ENCODE assay signal across 8 mouse cellular contexts in genomic region chr14:21846827-21847380, GRCm38 (mm10). TPM values are rescaled to one million over a fixed set of nuclear protein-coding genes. Genes with fewer than 3 reads are reported as not detected.
A peak's percentile ranks its signal among the peaks of the same experiment; 100 is the strongest.
DNase-seq lines count a peak whose midpoint lies in the region; ATAC-seq and TF ChIP-seq lines count a peak whose summit lies in the region.

No protein-coding gene starts in this region.

- in situ Hi-C loops in ES-E14 (cut with MboI; ENCODE audit: low sequenced_read_pairs in 2 of 2, unreplicated experiment in 2 of 2) = no loop called here

- H3K4me1 ChIP-seq in heart, embryonic 11.5 days (ENCODE audit: control insufficient read depth, insufficient read depth, low read length) = peaks cover 46% of the 10 kb centered on the region
- 0 out of 4 replicates have a peak, but pooled peaks cover 0 to 7% of the 10 kb centered on the region in 2 experiments for H3K4me1 ChIP-seq in ES-E14 (ENCODE audit: control insufficient read depth in 2 of 2, insufficient read depth in 2 of 2, low read length in 2 of 2, poor library complexity in 1 of 2)
- H3K4me1 ChIP-seq in heart, postnatal 0 days (ENCODE audit: control insufficient read depth, insufficient read depth) = 0 out of 2 replicates have a peak, but pooled peaks cover 11% of the 10 kb centered on the region

- H3K36me3 ChIP-seq in heart, embryonic 11.5 days (ENCODE audit: control insufficient read depth, insufficient read depth, low read length) = peaks cover 41% of the 10 kb centered on the region
- peaks cover 41% of the 10 kb centered on the region for H3K36me3 ChIP-seq in ES-E14 (ENCODE audit: control insufficient read depth, insufficient read depth, low read length, poor library complexity, severe bottlenecking)
- H3K36me3 ChIP-seq in heart, postnatal 0 days (replicated peaks; ENCODE audit: control insufficient read depth, insufficient read depth, low read length) = peaks cover 52% of the 10 kb centered on the region

- 12% methylated on average over 10 of the region's 10 CpGs for WGBS in heart, embryonic 11.5 days (ENCODE audit: insufficient replicate concordance)
- 16% methylated on average over 10 of the region's 10 CpGs for WGBS in heart, postnatal 0 days

- no peak overlapping the region for H3K27ac ChIP-seq in heart, embryonic 11.5 days (ENCODE audit: low read depth, low read length)
- H3K27ac ChIP-seq in ES-E14 (ENCODE audit: insufficient read depth, low read depth, low read length, poor library complexity, severe bottlenecking) = no peak overlapping the region
- H3K27ac ChIP-seq in heart, postnatal 0 days (ENCODE audit: low read depth) = peak overlapping the region; percentile 68; the same call in 1 of the 2 replicates

- no peak for TF ChIP-seq EP300 in heart, postnatal 0 days (IDR thresholded peaks at IDR 0.05; ENCODE audit: low read depth)

- TF ChIP-seq CTCF in heart, postnatal 0 days (IDR thresholded peaks at IDR 0.05; ENCODE audit: low read depth) = no peak

- H3K4me2 ChIP-seq in heart, embryonic 11.5 days = peak overlapping the region; percentile 100
- peak overlapping the region; percentile 88 for H3K4me2 ChIP-seq in heart, postnatal 0 days (ENCODE audit: low read depth, low read length)

- ATAC-seq in heart, embryonic 11.5 days (replicated peaks; ENCODE audit: insufficient number of reproducible peaks, low FRiP score, low TSS enrichment) = no peak
- no peak for ATAC-seq in heart, postnatal 0 days (ENCODE audit: insufficient read depth, low read depth)
- ATAC-seq in megakaryocyte-erythroid progenitor cell, adult 5-6 weeks (replicated peaks; ENCODE audit: low FRiP score, low TSS enrichment, poor library complexity, severe bottlenecking) = peak; percentile 20

- no peaks in the 10 kb centered on the region for H3K27me3 ChIP-seq in heart, embryonic 11.5 days (ENCODE audit: control insufficient read depth, insufficient read depth, low read length)
- no peaks in the 10 kb centered on the region for H3K27me3 ChIP-seq in heart, postnatal 0 days (ENCODE audit: control insufficient read depth, insufficient read depth, low read length)

- no peak for DNase-seq in heart, adult 8-10 months (ENCODE audit: low spot score)
- DNase-seq in ES-E14 (ENCODE audit: low read depth, low spot score) = no peak
- DNase-seq in heart, postnatal 0 days (ENCODE audit: low spot score) = no peak
- DNase-seq in left cerebral cortex, postnatal 10 days (ENCODE audit: extremely low spot score in 1 of 2, low spot score in 2 of 2) = no peak
- no peak for DNase-seq in urinary bladder, postnatal 36 days (ENCODE audit: low spot score in 2 of 2)
- DNase-seq in cerebellum, adult 9-11 months = no peak

- H3K4me3 ChIP-seq in heart, embryonic 11.5 days (ENCODE audit: low read depth, low read length) = peak overlapping the region; percentile 74
- peak overlapping the region; percentile 14 to 89; a peak in 2 of 4 replicates for H3K4me3 ChIP-seq in ES-E14 (ENCODE audit: insufficient read depth in 1 of 2, low read depth in 1 of 2, low read length in 2 of 2, poor library complexity in 1 of 2, severe bottlenecking in 1 of 2)
- peak overlapping the region; percentile 65 for H3K4me3 ChIP-seq in heart, postnatal 0 days (ENCODE audit: low read depth, low read length)

- H3K9ac ChIP-seq in heart, embryonic 11.5 days (ENCODE audit: low read depth, low read length) = peak overlapping the region; percentile 85; the same call in 1 of the 2 replicates
- H3K9ac ChIP-seq in ES-E14 (ENCODE audit: insufficient read depth, low read depth, low read length, poor library complexity, severe bottlenecking) = peak overlapping the region; percentile 15; the same call in 1 of the 2 replicates
- H3K9ac ChIP-seq in heart, postnatal 0 days (replicated peaks; ENCODE audit: low read depth, low read length) = 0 out of 2 replicates have a peak overlapping the region, but pooled peaks have one; percentile 54

- intact Hi-C loops in left cerebral cortex, postnatal 10 days (cut with DNase I) = loop anchor here (5.0 kb wide), 1 partner anchor 95 kb away; the partner anchor contains the start of genes Dusp13 and Samd8

- H3K9me3 ChIP-seq in heart, embryonic 11.5 days (replicated peaks; ENCODE audit: control insufficient read depth, low read length) = no peaks in the 10 kb centered on the region
- H3K9me3 ChIP-seq in ES-E14 (ENCODE audit: control insufficient read depth, insufficient read depth, low read depth, low read length) = no peaks in the 10 kb centered on the region
- H3K9me3 ChIP-seq in heart, postnatal 0 days (replicated peaks; ENCODE audit: control insufficient read depth, low read length) = no peaks in the 10 kb centered on the region

TF ChIP-seq in ES-E14, 5 proteins besides CTCF, POLR2A, EP300 and RAD21:
- TF ChIP-seq HCFC1 (IDR thresholded peaks at IDR 0.05; ENCODE audit: borderline replicate concordance, insufficient read depth, low read length) = no peak
- no peak for TF ChIP-seq MAFK (IDR thresholded peaks at IDR 0.05; ENCODE audit: insufficient read depth, low read depth, low read length)
- no peak for TF ChIP-seq CHD2 (IDR thresholded peaks at IDR 0.05; ENCODE audit: low read depth, low read length)
- TF ChIP-seq ZNF384 (IDR thresholded peaks at IDR 0.05; ENCODE audit: low read depth, low read length) = no peak
- TF ChIP-seq ZC3H11A (IDR thresholded peaks at IDR 0.05; ENCODE audit: borderline replicate concordance, low read depth, low read length) = no peak

RNA-seq across cellular contexts. Expression of gene Comtd1, which starts 1.9 kb away (rescaled TPM):
- polyA plus RNA-seq in heart, embryonic 11.5 days (2014; fragmentation: Nextera tagmentation; extraction: Ambion mirVana) = 38.6 and 44.5 TPM in 2 replicates
- 10 to 100 TPM in 2 of 4 experiments, 1 to 10 TPM in 2; 8.4 to 12.0 (median 10.3) TPM for total RNA-seq in heart, adult 8-10 months (2022)
- total RNA-seq in ES-E14 (2012; rRNA removed) = 36.6 and 88.5 TPM in 2 replicates
- total RNA-seq in heart, postnatal 0 days (2014; rRNA removed; ENCODE audit: low replicate concordance) = 18.3 and 53.5 TPM in 2 replicates
- polyA plus RNA-seq in heart, postnatal 0 days (2015; fragmentation: Nextera tagmentation; extraction: Ambion mirVana) = 27.8 and 30.6 TPM in 2 replicates
- 67.6 and 76.2 TPM in 2 replicates for total RNA-seq in megakaryocyte-erythroid progenitor cell, adult 5-6 weeks (2014; fragmentation: Nextera tagmentation)
- 17.7 and 24.2 TPM in 2 replicates for total RNA-seq in megakaryocyte-erythroid progenitor cell, adult 5-6 weeks (2017)
- 10 to 100 TPM; 37.7 to 40.8 TPM for total RNA-seq in left cerebral cortex, postnatal 10 days (2021)

RNA-seq across cellular contexts. Expression of gene Vdac2, which starts 21.9 kb away (rescaled TPM):
- 434 and 456 TPM in 2 replicates for polyA plus RNA-seq in heart, embryonic 11.5 days (2014; fragmentation: Nextera tagmentation; extraction: Ambion mirVana)
- total RNA-seq in heart, adult 8-10 months (2022) = 100 to 1,000 TPM; 468 to 498 (median 480) TPM
- 251 and 305 TPM in 2 replicates for total RNA-seq in ES-E14 (2012; rRNA removed)
- total RNA-seq in heart, postnatal 0 days (2014; rRNA removed; ENCODE audit: low replicate concordance) = 619 and 692 TPM in 2 replicates
- 660 and 663 TPM in 2 replicates for polyA plus RNA-seq in heart, postnatal 0 days (2015; fragmentation: Nextera tagmentation; extraction: Ambion mirVana)
- 321 and 323 TPM in 2 replicates for total RNA-seq in megakaryocyte-erythroid progenitor cell, adult 5-6 weeks (2014; fragmentation: Nextera tagmentation)
- total RNA-seq in megakaryocyte-erythroid progenitor cell, adult 5-6 weeks (2017) = 421 and 441 TPM in 2 replicates
- 100 to 1,000 TPM; 210 to 217 TPM for total RNA-seq in left cerebral cortex, postnatal 10 days (2021)

Comparison
In these comparisons a context has a peak if more than half of its experiments do, and no peak if none do; other contexts are left out.
1. H3K9ac ChIP-seq: peak in every context shown above with its lines; median percentile 85 in heart, embryonic 11.5 days; 54 in heart, postnatal 0 days; 15 in ES-E14.